Mouse (Mus musculus): ENCODE results near the gene Rtkn2. TPM values are rescaled to one million over a fixed set of nuclear protein-coding genes. Genes with fewer than 3 reads are reported as not detected.

Gene Rtkn2
- not detected in 2 replicates for polyA plus RNA-seq (2012)

DNA sequence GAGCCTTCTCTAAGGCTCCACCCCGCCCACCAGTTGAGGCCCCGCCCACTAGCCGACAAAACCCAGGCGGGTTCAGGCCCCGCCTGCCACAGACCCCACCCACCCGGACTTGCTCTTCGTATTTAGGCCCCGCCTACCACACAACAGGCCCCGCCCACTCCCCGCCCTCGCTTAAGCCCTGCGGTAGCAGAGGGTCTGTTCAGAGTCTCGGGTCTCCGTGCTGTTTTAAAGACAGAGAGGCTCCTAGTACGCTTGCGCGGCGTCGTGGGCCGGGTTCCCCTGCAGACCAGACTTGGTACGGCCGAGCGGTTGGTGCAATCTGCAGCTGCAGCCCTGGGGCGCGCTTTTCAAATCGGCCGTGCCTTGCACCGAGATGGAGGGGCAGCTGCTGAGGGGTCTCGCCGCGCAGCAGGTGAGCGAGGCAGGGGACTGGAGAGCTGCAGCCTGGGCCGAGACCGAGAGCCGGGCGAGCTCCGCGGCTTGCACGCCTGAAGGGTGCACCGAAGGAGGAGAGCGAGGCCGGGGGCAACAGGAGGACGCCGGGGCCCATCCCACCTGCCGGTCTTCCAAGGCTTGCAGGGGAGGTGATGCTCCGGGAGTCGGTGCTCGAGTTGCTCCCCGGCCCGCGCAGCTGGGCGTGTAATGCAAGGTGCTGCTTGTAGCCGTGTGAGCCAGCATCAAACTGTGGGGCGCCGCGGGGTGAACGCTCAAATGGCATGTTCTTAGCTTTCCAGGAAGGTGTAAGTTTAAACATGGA is at the start of gene Rtkn2:
Gene Rtkn2 (plus strand): TSS at position 170 of the 757 bp plus-strand sequence.
- TF ChIP-seq GATA1 (IDR thresholded peaks at IDR 0.05; ENCODE audit: low read length), result no peak

DNA sequence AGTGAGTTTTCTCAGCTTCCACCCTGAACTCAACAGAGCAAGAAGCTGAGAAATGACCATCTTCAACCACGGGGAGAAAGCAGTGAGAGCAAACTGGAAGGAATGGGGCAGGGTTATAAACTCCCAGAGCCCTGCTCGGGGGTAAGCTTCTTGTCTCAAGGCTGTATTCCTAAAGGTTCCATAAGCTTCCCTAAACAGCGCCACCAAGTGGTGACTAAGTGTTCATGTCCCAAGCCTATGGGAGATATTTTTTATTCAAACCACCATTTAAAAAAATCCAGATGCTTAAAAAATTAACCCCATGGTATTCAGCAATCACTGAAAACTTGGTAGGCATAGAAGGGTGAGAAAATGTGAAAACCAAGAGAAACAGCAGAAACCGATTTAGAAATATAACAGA is 48.0 kb upstream of the Rtkn2 start:
- no peak for TF ChIP-seq GATA1 (IDR thresholded peaks at IDR 0.05; ENCODE audit: low read length)

GRCm38 (mm10) chr10:67932780-67933179 is 46.6 kb upstream of the Rtkn2 start:
- no peak for TF ChIP-seq GATA1 (IDR thresholded peaks at IDR 0.05; ENCODE audit: low read length)

DNA sequence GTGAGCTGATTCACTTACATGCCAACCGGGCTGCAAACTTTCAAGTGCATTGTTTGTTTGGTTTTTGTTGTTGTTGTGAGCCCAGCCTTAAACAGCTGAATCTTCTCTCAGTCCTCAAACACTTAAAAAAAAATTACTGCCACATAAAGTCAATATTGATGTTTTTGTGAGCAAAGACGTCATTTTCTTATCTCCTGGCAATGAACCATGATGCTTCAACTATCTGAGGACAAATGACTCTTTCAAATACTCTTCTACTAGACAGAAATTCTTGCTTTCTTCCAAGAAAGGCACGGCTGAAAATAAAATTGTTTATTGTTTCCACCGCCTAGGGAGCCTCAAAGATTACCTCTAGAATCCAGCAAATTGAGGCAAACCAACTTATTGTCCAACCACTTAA is 42.4 kb upstream of the Rtkn2 start:
- TF ChIP-seq GATA1 (IDR thresholded peaks at IDR 0.05; ENCODE audit: low read length), result no peak

- TF ChIP-seq GATA1 (IDR thresholded peaks at IDR 0.05; ENCODE audit: low read length), result no peak
Measured at GRCm38 (mm10) chr10:67937775-67938174, 41.6 kb upstream of the Rtkn2 start.

DNA sequence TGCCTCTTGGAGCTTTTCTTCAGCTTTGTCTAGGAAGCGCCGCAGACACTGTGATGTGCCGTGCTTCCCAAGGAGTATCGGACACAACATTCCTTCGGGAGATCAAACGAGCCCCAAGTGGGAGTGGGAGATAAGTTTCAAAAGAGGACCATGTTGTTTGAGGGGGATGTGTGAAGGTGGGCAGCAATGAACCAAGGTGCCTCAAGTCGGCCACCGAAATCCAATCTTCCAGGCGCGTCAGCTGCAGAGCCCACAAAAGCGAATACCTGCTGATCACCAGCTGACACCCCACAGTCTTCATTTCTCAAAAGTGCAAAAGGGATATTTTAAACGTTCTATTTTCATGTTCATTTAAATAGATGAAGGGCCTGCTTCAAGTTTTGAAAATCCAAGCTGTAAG is 39.8 kb upstream of the Rtkn2 start:
- TF ChIP-seq GATA1 (IDR thresholded peaks at IDR 0.05; ENCODE audit: low read length), result no peak

DNA sequence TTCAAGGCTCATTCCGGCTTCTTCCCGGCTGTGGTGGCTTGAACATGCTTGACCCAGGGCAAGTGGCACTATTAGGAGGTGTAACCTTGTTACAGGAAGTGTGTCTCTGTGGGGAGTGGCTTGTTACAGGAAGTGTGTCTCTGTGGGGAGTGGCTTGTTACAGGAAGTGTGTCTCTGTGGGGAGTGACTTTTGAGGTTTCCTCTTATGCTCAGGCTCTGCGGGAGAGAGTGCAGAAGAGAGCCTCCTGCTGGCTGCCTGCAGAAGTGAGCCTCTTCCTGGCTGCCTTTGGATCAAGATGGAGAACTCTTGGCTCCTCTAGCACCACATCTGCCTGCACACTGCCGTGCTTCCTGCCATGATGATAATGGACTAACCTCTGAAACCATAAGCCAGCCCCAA is 35.9 kb upstream of the Rtkn2 start:
- TF ChIP-seq GATA1 (IDR thresholded peaks at IDR 0.05; ENCODE audit: low read length), result no peak

- no peak for TF ChIP-seq GATA1 (IDR thresholded peaks at IDR 0.05; ENCODE audit: low read length)
Measured at GRCm38 (mm10) chr10:67950059-67950748, 29.2 kb upstream of the Rtkn2 start.

GRCm38 (mm10) chr10:67951690-67952089 is 27.7 kb upstream of the Rtkn2 start:
- TF ChIP-seq GATA1 (IDR thresholded peaks at IDR 0.05; ENCODE audit: low read length), result no peak

GRCm38 (mm10) chr10:67955982-67956381 is 23.4 kb upstream of the Rtkn2 start:
- TF ChIP-seq GATA1 (IDR thresholded peaks at IDR 0.05; ENCODE audit: low read length), result no peak

DNA sequence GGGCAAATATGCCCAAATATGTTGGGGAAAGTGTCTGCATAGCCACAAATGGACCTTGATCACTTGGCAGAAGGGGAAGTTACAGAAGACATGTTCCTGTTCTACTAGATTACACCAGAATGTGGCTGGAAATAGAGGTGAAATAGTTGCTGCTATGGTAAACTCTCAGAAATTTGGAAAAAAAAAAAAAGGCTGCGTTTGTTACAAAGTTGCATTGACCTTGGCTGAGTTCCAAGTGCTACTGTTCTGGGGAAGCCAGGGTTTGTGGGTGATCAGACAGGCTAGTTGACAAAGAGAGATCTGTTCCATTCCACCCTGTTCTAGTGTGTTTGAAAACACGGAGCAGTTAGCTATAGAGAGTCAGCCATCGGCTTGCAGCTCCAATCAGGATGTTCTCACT is 19.4 kb upstream of the Rtkn2 start:
- no peak for TF ChIP-seq GATA1 (IDR thresholded peaks at IDR 0.05; ENCODE audit: low read length)

- no peak for TF ChIP-seq GATA1 (IDR thresholded peaks at IDR 0.05; ENCODE audit: low read length)
Measured at GRCm38 (mm10) chr10:67962496-67962895, 16.9 kb upstream of the Rtkn2 start.

DNA sequence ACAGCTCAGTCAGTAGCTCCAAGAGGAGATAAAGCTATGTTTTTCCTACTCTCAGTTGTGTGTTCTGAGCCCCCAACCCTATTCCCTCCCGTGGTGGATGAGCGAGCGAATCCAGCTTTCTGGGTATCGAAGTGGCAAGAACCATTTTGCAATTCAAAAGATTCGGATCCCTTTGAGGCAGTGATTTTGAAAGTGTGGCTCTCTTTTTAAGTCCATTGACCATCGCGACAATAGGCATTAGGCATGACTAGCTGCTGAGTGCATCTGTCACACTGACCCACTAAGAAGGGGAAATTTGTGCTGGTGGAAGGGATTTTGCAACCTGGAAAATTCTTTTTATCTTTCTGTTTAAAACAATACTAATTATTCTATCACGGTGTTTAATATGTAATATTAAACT is 15.3 kb upstream of the Rtkn2 start:
- no peak for TF ChIP-seq GATA1 (IDR thresholded peaks at IDR 0.05; ENCODE audit: low read length)

DNA sequence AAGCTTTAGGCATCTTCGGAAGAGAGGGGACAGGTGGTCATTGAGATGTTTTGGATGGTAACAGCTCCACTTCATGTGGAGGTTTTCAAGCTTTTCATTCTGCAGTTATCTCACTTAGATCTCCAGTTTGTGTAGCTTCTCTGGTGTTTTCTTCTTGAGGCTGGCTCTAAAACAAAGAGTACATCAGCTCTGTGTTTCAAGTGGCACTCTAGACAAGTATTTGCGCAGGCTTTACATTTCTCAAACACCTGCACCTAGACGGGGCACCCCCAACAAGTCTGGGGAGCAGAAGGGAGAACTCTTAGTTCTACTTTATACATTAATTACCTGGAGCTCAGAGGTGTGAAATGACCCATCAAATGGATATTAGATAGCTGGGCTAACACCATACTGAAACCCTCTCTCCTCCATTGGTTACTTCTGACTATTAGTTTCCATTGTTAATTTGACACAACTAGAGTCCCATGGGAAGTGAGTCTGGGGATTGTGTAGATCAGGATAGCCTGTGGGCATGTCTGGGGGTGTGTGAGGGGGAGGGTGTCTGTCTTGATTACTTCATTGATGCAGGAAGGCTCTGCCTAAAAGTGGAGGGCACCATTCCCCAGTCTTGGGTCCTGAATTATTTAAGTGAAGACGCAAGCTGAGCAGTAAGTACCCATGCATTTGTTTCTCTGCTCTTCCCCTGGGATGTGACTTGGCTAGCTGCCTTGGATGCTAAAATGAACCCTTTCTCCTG is 14.0 kb upstream of the Rtkn2 start:
- no peak for TF ChIP-seq GATA1 (IDR thresholded peaks at IDR 0.05; ENCODE audit: low read length)

GRCm38 (mm10) chr10:67966102-67966501 is 13.3 kb upstream of the Rtkn2 start:
- no peak for TF ChIP-seq GATA1 (IDR thresholded peaks at IDR 0.05; ENCODE audit: low read length)

DNA sequence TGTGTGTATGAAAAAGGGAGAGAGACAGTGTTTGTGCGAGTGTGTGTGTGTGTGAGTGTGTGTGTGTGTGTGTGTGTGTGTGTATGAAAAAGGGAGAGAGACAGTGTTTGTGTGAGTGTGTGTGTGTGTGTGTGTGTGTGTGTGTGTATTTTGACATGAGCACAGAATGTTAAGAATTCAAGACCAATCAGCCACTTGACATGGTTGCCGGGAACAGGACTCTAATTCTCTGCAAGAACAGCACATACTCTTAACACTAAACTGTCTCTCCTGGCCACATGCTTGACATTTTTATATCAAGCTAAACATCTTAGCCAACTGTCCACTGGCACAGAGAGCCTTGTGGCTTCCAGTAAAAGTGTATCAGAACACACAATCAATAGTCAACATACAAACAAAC is 12.4 kb upstream of the Rtkn2 start:
- no peak for TF ChIP-seq GATA1 (IDR thresholded peaks at IDR 0.05; ENCODE audit: low read length)
